Mouse (Mus musculus): Measurements from ENCODE around the gene Nol9. TPM values are rescaled to one million over a fixed set of nuclear protein-coding genes. Genes with fewer than 3 reads are reported as not detected.

Gene Nol9
- total RNA-seq (2021): 24.0 and 26.9 TPM in 2 replicates
- long read RNA-seq, experiment 1, transcript Nol9-201 (12 exons, 3,722 nt): major isoform, 22 of 34 reads
- long read RNA-seq, experiment 1, partial matches to known transcripts: 3 of 34 reads
- long read RNA-seq, experiment 1, other reads (novel, unspliced or antisense): 5 of 34 reads
- long read RNA-seq, experiment 2, transcript Nol9-201 (12 exons, 3,722 nt): major isoform, 13 of 30 reads
- long read RNA-seq, experiment 2, partial matches to known transcripts: 8 of 30 reads
- long read RNA-seq, experiment 2, other reads (novel, unspliced or antisense): 4 of 30 reads

- DNase-seq: peak; percentile 97
Measured at GRCm38 (mm10) chr4:152038985-152039830, at the start of gene Nol9. Nol9 (plus strand) TSS chr4:152039321.

DNA sequence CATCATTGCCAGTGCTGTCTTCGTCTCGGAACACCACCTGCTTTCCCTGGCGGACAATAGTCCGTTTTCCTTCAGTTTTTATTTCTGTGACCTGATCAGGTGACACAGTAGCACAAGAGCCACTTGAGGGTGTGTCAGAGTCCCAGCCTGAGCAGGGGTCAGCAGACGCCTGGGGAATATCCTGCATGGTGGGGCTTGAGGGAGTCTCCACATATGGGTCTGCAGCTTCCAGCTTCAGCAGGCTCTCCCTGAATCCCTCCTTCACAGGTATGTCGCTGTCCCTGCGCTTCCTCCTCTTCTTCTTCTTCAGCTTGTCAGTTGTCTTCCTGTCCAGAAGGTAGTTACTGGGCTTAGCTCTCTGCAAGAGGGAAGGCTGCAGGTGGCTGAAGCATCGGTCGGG lies 47.0 kb upstream of the Nol9 start:
- DNase-seq: no peak

DNA sequence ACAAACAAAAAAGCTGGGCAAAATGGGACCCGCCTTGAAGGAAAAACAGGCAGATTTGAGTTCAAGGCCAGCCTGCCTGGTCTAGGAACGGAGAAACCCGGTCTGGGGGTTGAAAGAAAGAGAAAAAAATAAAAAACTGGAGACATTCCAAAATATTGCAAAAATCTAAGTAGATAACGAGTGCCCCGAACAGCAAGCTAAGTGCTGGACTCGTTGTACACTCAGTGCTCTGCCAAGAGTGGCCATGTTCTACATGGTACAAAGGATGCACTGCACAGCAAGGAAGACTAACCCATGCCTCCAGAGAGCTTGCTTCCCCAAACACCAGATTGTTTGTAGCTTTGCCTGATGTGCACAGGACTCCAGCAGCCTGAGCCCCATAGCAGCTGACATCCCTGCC lies 46.1 kb upstream of the Nol9 start:
- DNase-seq: no peak

DNA sequence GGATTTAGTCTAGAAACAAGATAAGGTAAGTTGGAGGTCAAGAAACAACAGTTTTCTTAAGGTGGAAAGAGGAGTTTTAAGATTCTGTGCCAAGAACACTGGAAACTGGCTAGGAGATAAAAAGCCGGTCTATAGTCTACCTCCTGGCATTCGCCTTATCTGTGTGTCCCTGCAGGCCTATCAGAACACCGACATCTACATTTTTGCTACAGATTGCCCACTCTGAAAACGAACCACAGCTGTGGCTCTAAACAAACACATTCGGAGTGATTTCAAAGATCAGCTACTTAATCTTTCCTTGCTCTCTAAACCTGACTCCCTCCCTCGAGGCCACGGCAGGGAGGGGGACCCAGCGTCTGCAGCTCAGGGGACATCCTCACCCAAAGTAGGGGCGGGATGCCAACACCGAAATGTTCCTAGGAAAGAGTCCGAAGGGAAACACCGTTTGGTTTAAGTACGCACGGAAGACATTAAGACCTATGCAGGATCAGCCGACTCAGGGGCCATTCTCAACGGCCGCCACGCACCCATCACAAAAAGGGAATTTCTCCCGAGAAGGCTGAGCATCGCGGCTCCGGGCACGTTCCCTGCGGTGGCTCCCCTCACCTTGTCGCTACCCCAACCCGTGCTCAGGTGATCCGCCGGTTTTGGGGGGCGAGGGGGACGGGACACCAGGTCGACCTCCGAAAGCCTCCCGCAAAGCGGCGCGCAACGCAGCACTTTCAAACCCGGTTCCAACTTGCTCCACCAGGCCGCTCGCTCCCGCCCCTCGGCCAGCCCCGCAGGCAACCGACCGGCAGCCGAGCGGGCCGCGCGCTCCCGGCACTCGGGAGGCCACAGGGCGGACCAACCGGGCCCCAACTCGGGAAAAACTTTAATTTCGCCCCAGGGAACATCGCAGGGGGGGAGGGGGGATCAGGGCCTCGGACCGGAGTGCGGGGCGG lies 44.6 kb upstream of the Nol9 start:
- peak; percentile 72 for DNase-seq

DNA sequence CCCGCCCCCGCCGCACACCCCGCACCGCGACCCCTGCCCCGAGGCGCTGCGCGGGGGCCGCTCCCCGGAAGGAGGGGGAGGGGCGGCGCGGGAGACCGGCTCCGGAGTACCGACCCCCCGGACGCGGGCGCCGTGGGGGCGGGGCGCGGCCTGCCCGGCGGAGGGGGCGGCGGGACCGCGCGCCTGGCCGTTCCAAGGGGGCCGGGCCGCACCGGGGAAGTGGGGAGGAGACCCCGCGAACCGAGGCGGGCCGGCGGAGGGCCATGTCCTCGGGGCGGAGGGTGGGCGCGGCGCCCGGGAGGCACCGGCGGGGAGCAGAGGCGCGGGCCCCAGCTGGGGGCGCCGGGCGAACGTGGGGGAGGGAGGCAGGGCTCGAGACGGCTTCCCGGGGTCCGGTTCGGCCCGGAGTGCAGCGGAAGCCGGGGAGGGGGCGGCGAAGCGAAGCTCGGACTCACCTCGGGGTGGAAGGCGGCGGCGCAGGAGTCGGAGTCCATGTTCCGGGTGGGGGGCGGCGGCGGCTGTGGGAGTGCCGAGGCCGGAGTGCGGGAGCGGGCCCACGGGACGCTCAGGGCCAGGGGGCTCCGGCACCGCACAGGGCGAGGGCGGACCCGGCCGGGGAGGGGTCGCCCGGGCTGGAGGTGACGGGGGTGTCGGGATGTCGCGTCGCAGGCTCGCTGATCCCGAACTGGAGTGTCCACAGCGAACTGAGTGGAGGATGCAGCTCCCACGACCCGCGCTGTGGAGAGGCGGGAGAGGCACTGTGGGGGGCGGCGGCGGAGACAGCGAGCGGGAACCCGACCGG lies 43.5 kb upstream of the Nol9 start:
- DNase-seq: peak; percentile 61

DNA sequence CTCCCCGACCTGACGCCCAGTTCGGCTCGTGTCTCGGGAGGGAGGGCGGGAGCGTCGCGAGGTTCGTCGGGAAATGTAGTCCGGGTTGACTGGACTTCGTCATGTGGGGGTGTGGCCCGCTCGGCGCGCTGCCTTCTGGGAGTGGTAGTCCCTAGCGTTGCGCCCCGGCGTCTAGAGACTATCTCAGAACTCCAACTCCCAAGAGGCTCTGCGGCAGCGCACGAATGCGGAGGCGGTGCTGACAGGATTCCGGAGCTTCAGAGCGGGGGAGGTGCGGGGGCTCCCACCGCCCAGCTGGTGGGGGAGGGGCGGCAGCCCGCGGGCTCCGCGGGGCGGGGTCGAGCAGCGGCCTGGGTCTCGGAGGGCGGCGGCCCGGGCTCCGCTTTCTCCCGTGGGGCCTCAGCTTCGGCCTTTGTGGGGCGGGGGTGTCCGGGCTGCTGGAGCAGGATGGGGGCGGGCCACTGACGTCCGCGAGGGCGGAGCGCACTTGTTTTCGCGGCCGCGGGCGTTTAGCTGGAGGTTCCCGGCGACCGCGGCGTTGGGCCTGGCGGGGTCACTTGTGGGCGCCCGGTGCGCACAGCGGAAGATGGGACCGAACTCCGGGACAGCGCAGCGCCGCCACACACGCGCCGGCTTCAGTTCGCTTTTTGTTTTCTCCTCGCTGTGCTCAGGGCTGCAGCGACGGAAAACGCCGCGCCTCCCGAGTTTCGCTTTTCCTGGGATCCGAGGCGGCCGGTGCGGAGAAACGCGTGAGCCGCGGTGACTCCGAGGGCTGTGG lies 42.8 kb upstream of the Nol9 start, which contains the start of gene Phf13:
Phf13 (minus strand) TSS at position 86 of the 778 bp plus-strand sequence.
- DNase-seq: peak; percentile 99

DNA sequence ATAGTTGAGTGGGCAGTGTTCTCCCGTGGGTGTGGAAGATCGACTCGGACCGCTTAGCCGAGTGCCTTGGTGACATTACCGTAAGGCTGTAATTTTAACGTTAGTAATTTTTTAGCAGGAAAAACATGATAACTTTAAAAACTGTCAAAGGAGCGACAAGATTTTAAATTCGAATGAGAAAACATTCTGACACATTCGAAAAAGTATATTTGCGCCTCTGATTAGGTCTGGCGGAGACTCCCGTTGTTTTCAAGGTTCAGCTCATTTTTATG lies 42.2 kb upstream of the Nol9 start:
- DNase-seq: no peak

DNA sequence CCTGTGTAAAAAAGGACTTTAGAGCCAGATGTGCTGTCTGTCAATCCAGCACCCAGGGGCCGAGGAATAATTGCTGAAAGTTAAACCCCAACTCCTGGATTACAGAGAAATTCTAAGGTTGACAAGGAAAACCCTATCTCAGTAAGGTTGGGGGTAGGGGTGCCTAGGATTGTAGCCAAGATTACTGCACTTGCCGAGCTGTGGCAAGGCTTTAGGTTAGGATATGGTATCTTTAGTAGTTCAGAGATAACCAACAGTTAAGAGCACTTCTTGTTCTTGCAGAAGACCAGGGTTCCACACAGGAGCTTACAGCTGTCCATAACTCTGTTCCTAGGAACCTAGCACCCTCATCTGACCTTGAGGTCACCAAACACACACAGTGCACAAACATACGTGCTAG lies 41.4 kb upstream of the Nol9 start:
- DNase-seq: no peak

DNA sequence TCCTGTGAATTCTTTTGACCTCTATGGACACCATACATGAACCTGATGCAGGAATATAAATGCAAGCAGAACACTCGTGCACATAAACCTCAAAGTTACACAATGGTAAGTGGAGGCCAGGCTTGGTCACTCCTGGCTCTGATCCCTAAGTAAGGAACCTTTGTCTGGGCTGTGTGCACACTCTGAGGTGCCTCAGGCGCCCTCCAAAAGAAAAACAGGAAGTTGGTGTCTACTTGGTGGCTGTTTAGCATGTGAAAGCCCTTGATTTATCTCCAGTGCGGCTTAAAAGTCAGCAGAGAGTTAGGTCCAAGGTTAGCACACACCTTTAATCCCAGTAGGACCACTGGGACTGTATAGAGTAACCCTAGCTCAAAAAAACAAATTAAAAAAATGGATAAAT lies 39.6 kb upstream of the Nol9 start:
- peak; percentile 6 for DNase-seq

GRCm38 (mm10) chr4:152000906-152001305 lies 38.2 kb upstream of the Nol9 start:
- peak; percentile 32 for DNase-seq

- no peak for DNase-seq
Measured at GRCm38 (mm10) chr4:152001335-152001734, 37.8 kb upstream of the Nol9 start.

DNA sequence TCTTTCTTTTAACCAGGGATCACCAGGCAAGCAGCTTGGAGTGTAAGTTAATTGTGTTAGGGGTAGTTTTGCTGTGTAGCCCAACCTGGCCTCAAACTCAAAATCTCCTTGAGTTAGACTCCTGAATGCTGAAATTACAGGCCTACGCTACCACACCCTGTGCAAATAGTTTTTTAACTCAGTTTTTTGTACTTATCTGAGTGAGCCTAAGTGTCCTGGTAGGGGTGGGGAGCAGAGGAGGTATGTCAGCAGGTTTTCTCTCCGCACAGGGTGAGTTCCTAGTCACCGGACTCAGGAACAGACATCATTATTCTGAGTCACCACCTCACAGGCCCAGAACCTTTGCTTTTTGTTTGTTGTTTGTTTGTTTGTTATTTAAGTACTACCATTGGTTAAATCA lies 37.1 kb upstream of the Nol9 start:
- no peak for DNase-seq

DNA sequence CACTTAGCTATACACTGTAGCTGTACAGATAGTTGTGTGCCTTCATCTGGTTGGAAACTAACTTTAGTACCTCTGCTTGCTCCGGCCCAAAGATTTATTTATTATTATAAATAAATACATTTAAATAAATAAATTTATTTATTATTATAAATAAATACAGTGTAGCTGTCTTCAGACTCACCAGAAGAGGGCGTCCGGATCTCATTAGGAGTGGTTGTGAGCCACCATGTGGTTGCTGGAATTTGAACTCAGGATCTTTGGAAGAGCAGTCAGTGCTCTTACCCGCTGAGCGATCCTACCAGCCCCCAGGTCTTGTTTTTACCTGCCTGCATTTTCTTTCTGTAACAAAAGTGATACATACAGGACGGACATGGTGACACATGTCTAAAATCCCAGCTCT lies 33.0 kb upstream of the Nol9 start:
- no peak for DNase-seq

DNA sequence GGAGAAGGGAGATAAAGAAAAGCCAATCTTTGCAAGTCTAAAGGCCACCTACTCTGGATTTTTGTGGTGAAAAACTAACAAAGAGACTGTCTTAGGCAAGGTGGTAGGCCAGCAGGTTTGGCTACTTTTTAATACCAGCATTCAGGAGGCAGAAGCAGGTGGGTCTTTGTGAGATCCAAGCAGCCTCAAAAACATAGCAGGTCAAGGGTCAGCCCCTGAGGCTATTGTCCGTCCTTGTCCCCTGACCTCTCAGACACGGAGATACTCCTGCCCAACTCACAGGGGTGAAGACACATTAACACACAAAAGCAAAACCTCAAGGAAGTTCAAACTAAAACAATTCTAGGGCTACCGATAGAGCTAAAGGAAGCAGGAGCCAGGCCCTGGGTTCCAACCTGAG lies 32.3 kb upstream of the Nol9 start:
- no peak for DNase-seq

DNA sequence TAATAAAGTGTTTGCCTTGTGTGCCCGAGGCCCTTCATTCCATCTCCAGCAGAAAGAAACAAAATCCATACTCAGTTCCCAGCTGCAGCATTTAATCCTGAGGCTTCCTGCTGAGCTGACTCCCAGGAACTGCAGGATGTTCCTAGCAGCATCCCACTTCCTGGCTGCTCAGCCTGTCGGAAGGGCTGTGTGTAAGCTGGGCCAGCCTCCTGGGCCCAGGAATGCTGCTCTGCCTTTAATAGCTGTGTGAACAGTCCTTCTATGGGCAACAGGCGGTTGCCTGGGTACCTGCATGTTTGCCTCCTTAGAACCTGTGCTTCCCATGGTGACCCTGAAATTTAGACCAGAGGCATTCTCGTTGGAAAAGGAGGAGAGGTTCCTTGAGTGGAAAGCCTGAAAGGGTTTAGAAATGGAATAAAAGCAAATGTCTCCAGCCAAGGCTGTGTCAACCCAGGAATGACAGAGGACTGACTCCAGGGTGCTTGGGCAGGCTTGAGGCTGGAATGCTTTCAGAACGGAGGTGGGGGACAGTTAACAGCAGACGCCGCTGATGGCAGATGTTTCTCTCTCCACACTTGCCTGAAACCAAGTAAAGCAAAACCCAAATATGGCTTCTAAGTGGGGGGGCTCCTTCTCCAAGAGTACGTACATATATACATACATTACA lies 31.5 kb upstream of the Nol9 start:
- DNase-seq: no peak

DNA sequence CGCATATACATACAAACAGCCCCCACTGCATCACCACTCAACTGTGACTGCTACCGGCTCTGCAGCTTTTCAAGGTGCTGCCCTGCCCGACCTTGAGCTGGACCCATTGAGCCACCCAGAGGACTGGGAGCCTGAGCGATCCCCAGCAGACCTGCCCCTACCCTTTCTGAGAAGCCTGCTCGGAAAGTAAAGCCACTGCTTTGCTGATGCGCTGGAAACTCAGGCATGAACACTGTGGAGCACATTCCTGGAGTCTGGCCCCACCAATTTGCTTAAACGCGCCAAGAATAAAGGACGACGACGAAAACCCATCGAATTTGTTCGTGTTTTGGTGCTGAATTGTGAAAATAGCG lies 31.0 kb upstream of the Nol9 start:
- peak; percentile 44 for DNase-seq

DNA sequence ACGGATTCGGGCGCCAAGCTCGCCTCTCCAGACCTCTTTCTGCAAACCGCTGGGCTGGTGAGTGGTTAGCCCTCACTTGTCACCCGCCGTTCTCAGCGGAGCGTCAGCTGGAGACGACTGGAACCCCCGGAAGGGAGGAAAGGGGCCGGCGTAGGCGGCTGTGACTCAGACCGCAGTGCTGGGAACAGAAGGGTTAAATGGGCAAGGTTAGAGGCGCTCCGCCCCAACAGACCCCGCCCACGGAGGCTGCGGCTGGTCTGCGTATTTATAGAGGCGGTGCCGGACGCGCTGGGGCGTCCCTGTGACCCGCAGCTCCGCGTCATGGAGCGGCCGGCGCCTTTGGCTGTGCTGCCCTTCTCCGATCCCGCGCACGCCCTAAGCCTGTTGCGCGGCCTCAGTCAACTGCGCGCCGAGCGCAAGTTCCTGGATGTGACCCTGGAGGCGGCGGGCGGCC lies 30.5 kb upstream of the Nol9 start, which contains the start of gene Klhl21:
Klhl21 (plus strand) TSS at position 182 of the 454 bp plus-strand sequence.
- peak; percentile 98 for DNase-seq

GRCm38 (mm10) chr4:152009076-152010051 lies 29.8 kb upstream of the Nol9 start:
- DNase-seq: peak; percentile 83

DNA sequence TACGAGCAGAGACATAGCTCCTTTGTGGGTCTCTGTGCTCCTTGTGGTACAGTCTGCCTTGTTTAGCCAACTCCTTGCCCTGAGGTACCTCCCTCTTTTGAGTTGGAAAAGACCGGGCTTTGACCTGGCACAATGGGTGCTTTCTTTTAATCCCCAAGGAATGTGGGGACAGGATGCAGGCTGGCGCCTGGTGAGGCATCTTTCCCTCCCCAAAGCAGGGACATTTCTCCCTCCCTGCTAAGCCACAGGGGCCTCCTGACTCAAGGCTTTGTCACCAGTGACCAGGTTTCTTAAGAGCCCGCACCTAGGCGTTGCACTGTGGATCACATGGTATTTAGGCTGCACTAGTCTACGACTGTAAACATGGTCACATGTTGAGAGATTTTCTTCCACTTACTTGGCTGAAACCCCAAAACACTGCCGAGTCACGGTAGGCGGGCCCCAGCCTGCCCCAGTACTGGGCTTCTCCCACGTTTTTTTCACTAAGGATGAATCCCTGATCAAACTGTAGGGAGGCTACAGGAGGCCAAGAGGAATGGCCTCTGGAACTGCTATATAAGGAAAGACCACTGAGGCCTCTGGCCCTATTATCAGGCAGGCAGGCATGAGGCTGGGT lies 28.9 kb upstream of the Nol9 start:
- DNase-seq: peak; percentile 71
